Mouse (Mus musculus) limb, embryonic 12.5 days (tissue): Measurements from ENCODE around the gene Fsip1. TPM values are rescaled to one million over a fixed set of nuclear protein-coding genes. Genes with fewer than 3 reads are reported as not detected.

Source experiments
- ATAC-seq: fragments of 200-750 bp; cut with Nextera tagmentation; 2 replicates; pipeline ENCODE4 v1.8.0; 2017; ENCODE audit warnings: low read depth, moderate TSS enrichment; ENCODE audit not compliant: insufficient number of reproducible peaks, insufficient read depth, low FRiP score, low TSS enrichment
- H3K27ac ChIP-seq: fragments of 300-500 bp; sonication (generic); 2 replicates; pipeline ENCODE4 v1.5.1; 2016; ENCODE audit warnings: mild to moderate bottlenecking, moderate library complexity
- H3K27me3 ChIP-seq: fragments of 300-500 bp; sonication (generic); 2 replicates; pipeline ENCODE4 v1.6.1; 2016; ENCODE audit warnings: mild to moderate bottlenecking, moderate library complexity
- H3K36me3 ChIP-seq: fragments of 300-500 bp; sonication (generic); 2 replicates; pipeline ENCODE4 v1.6.1; 2016; ENCODE audit warnings: mild to moderate bottlenecking, moderate library complexity
- H3K4me1 ChIP-seq: fragments of 300-500 bp; sonication (generic); replicated peaks from 2 replicates; pipeline ENCODE4 v1.6.1; 2016
- H3K4me2 ChIP-seq: fragments of 300-500 bp; sonication (generic); 2 replicates; pipeline ENCODE4 v1.6.1; 2016; ENCODE audit warnings: mild to moderate bottlenecking, moderate library complexity
- H3K4me3 ChIP-seq: fragments of 300-500 bp; sonication (generic); replicated peaks from 2 replicates; pipeline ENCODE4 v1.5.1; 2016; ENCODE audit warnings: mild to moderate bottlenecking
- H3K9ac ChIP-seq: fragments of 300-500 bp; sonication (generic); replicated peaks from 2 replicates; pipeline ENCODE4 v1.6.1; 2016; ENCODE audit warnings: mild to moderate bottlenecking, moderate library complexity
- H3K9me3 ChIP-seq: fragments of 300-500 bp; sonication (generic); 2 replicates; pipeline ENCODE4 v1.6.1; 2016; ENCODE audit warnings: mild to moderate bottlenecking, moderate library complexity
- WGBS: fragments of 180-500 bp; shearing (Covaris S2); methylation state at CpG from one replicate; pipeline ENCODE4 v1.1.7; 2016; 5-methylcytosine and 5-hydroxymethylcytosine counted together
- polyA plus RNA-seq: library from polyadenylated mRNA; unstranded; fragments of >200 nt; fragmentation: Nextera tagmentation; extraction: Ambion mirVana; gene quantifications from 2 replicates; pipeline ENCODE4 v1.2.1, GENCODE M21; 2016

Fsip1 gene
- polyA plus RNA-seq, 1 experiment from 2014 or later = 0.76 TPM

- H3K27ac ChIP-seq = no peak overlapping the region
- no peak for ATAC-seq
Observed at GRCm38 (mm10) chr2:118208651-118209050, 48.1 kb downstream of the Fsip1 start.

GRCm38 (mm10) chr2:118205991-118206585 is 50.7 kb downstream of the Fsip1 start:
- no peaks in the 10 kb centered on the region for H3K9me3 ChIP-seq
- H3K27ac ChIP-seq = no peak overlapping the region
- 20% methylated on average over 8 of the region's 8 CpGs for WGBS
- H3K36me3 ChIP-seq = no peaks in the 10 kb centered on the region
- no peak overlapping the region for H3K4me2 ChIP-seq
- no peak overlapping the region for H3K9ac ChIP-seq
- H3K27me3 ChIP-seq = peaks cover 3% of the 10 kb centered on the region
- no peak overlapping the region for H3K4me3 ChIP-seq
- no peak for ATAC-seq
- H3K4me1 ChIP-seq = peaks cover 19% of the 10 kb centered on the region

More at GRCm38 (mm10) chr2:118208651-118209050, 48.1 kb downstream of the Fsip1 start:
- H3K4me1 ChIP-seq = peaks cover 12% of the 10 kb centered on the region
- H3K4me2 ChIP-seq = no peak overlapping the region
- WGBS = 27% methylated on average over 5 of the region's 5 CpGs
- H3K36me3 ChIP-seq = no peaks in the 10 kb centered on the region
- peaks cover 3% of the 10 kb centered on the region for H3K27me3 ChIP-seq
- H3K9me3 ChIP-seq = no peaks in the 10 kb centered on the region
- no peak overlapping the region for H3K4me3 ChIP-seq
- no peak overlapping the region for H3K9ac ChIP-seq

- Histone ChIP-seq H3K4me3 (no peak overlapping the region), H3K27ac (no peak overlapping the region), H3K4me1 (peaks cover 19% of the 10 kb centered on the region), H3K27me3 (peaks cover 3% of the 10 kb centered on the region), H3K4me2 (no peak overlapping the region), H3K36me3 (no peaks in the 10 kb centered on the region), H3K9me3 (no peaks in the 10 kb centered on the region), H3K9ac (no peak overlapping the region)
- ATAC-seq = no peak
- 71% methylated on average over 4 of the region's 4 CpGs for WGBS
Observed at GRCm38 (mm10) chr2:118204646-118205045, 52.1 kb downstream of the Fsip1 start.

- ATAC-seq = no peak
- Histone ChIP-seq H3K27ac (no peak overlapping the region), H3K4me2 (peak overlapping the region; percentile 15), H3K9me3 (no peaks in the 10 kb centered on the region), H3K27me3 (peaks cover 3% of the 10 kb centered on the region), H3K9ac (no peak overlapping the region), H3K36me3 (no peaks in the 10 kb centered on the region), H3K4me3 (no peak overlapping the region), H3K4me1 (peaks cover 19% of the 10 kb centered on the region)
- 8% methylated on average over 16 of the region's 16 CpGs for WGBS
Observed at GRCm38 (mm10) chr2:118203739-118204461, 52.9 kb downstream of the Fsip1 start.

GRCm38 (mm10) chr2:118202934-118203333 is 53.8 kb downstream of the Fsip1 start:
- no peak overlapping the region for H3K4me2 ChIP-seq
- H3K9me3 ChIP-seq = no peaks in the 10 kb centered on the region
- H3K27ac ChIP-seq = no peak overlapping the region
- ATAC-seq = no peak
- H3K36me3 ChIP-seq = no peaks in the 10 kb centered on the region
- WGBS = 59% methylated on average over 2 of the region's 2 CpGs
- H3K4me3 ChIP-seq = no peak overlapping the region
- peaks cover 15% of the 10 kb centered on the region for H3K4me1 ChIP-seq
- H3K27me3 ChIP-seq = peaks cover 3% of the 10 kb centered on the region
- no peak overlapping the region for H3K9ac ChIP-seq

GRCm38 (mm10) chr2:118201983-118202382 is 54.8 kb downstream of the Fsip1 start:
- Histone ChIP-seq H3K27me3 (peaks cover 2% of the 10 kb centered on the region), H3K36me3 (no peaks in the 10 kb centered on the region), H3K4me3 (no peak overlapping the region), H3K4me1 (peaks cover 15% of the 10 kb centered on the region), H3K4me2 (no peak overlapping the region), H3K9ac (no peak overlapping the region), H3K27ac (no peak overlapping the region), H3K9me3 (no peaks in the 10 kb centered on the region)
- no peak for ATAC-seq

GRCm38 (mm10) chr2:118199867-118200266 is 56.9 kb downstream of the Fsip1 start:
- no peak overlapping the region for H3K27ac ChIP-seq
- H3K4me1 ChIP-seq = peaks cover 15% of the 10 kb centered on the region
- no peak overlapping the region for H3K4me2 ChIP-seq
- H3K9me3 ChIP-seq = no peaks in the 10 kb centered on the region
- H3K9ac ChIP-seq = no peak overlapping the region
- WGBS = 11% methylated on average over 5 of the region's 5 CpGs
- no peaks in the 10 kb centered on the region; the same call in 1 of the 2 replicates for H3K27me3 ChIP-seq
- ATAC-seq = no peak
- H3K36me3 ChIP-seq = no peaks in the 10 kb centered on the region
- H3K4me3 ChIP-seq = no peak overlapping the region

GRCm38 (mm10) chr2:118196966-118197365 is 59.8 kb downstream of the Fsip1 start:
- no peak for ATAC-seq
- H3K9ac ChIP-seq = no peak overlapping the region
- no peak overlapping the region for H3K4me2 ChIP-seq
- H3K27me3 ChIP-seq = no peaks in the 10 kb centered on the region
- H3K4me3 ChIP-seq = no peak overlapping the region
- 75% methylated on average over 3 of the region's 3 CpGs for WGBS
- H3K36me3 ChIP-seq = no peaks in the 10 kb centered on the region
- no peaks in the 10 kb centered on the region for H3K4me1 ChIP-seq
- no peaks in the 10 kb centered on the region for H3K9me3 ChIP-seq
- no peak overlapping the region for H3K27ac ChIP-seq

GRCm38 (mm10) chr2:118182136-118182535 is 74.6 kb downstream of the Fsip1 start:
- H3K4me2 ChIP-seq = no peak overlapping the region
- H3K27me3 ChIP-seq = no peaks in the 10 kb centered on the region
- peaks cover 4% of the 10 kb centered on the region; the same call in 1 of the 2 replicates for H3K9me3 ChIP-seq
- H3K27ac ChIP-seq = no peak overlapping the region
- 69% methylated on average over 2 of the region's 2 CpGs for WGBS
- no peak for ATAC-seq
- no peak overlapping the region for H3K4me3 ChIP-seq
- peaks cover 4% of the 10 kb centered on the region; the same call in 1 of the 2 replicates for H3K4me1 ChIP-seq
- no peak overlapping the region for H3K9ac ChIP-seq
- no peaks in the 10 kb centered on the region for H3K36me3 ChIP-seq

- H3K4me1 ChIP-seq = peaks cover 4% of the 10 kb centered on the region; the same call in 1 of the 2 replicates
- ATAC-seq = no peak
- no peaks in the 10 kb centered on the region for H3K27me3 ChIP-seq
- no peak overlapping the region for H3K9ac ChIP-seq
- no peaks in the 10 kb centered on the region for H3K36me3 ChIP-seq
- peaks cover 4% of the 10 kb centered on the region; the same call in 1 of the 2 replicates for H3K9me3 ChIP-seq
- peak overlapping the region; percentile 23 for H3K4me3 ChIP-seq
- peak overlapping the region; percentile 51 for H3K4me2 ChIP-seq
- peak overlapping the region; percentile 82 for H3K27ac ChIP-seq
Observed at GRCm38 (mm10) chr2:118179873-118180585, 76.7 kb downstream of the Fsip1 start.

- Histone ChIP-seq H3K27me3 (no peaks in the 10 kb centered on the region), H3K9ac (no peak overlapping the region), H3K9me3 (peaks cover 4% of the 10 kb centered on the region; the same call in 1 of the 2 replicates), H3K4me3 (peak overlapping the region; percentile 23), H3K36me3 (no peaks in the 10 kb centered on the region), H3K4me2 (peak overlapping the region; percentile 51), H3K4me1 (peaks cover 4% of the 10 kb centered on the region; the same call in 1 of the 2 replicates), H3K27ac (peak overlapping the region; percentile 82)
- ATAC-seq = no peak
- WGBS = 7% methylated on average over 5 of the region's 10 CpGs
Observed at GRCm38 (mm10) chr2:118179472-118179871, 77.3 kb downstream of the Fsip1 start.
